Mouse (Mus musculus) MEL (cell line): Measurements from ENCODE around the gene Ankrd1. TPM values are rescaled to one million over a fixed set of nuclear protein-coding genes. Genes with fewer than 3 reads are reported as not detected.

Experiments
- DNase-seq: peaks from one replicate; pipeline ENCODE4 v3.0.0; 2011; ENCODE audit warnings: low read depth, low spot score
- H3K27ac ChIP-seq: 2 replicates; pipeline ENCODE4 v1.5.1; 2012; ENCODE audit warnings: low read depth, mild to moderate bottlenecking, control low read depth, low read length, moderate library complexity; ENCODE audit not compliant: control insufficient read depth
- H3K27me3 ChIP-seq, 2 experiments: fragments of 150-350 bp in 1 of 2; sonication (generic) in 1 of 2; 2 replicates each; pipeline ENCODE4 v1.6.1; 2012; ENCODE audit warnings: low read length in 2 of 2, mild to moderate bottlenecking in 2 of 2, improper control_type of control experiment in 1 of 2, moderate library complexity in 1 of 2; ENCODE audit not compliant: insufficient read depth in 2 of 2, control insufficient read depth in 1 of 2
- H3K36me3 ChIP-seq, 2 experiments: 2 replicates each; pipeline ENCODE4 v1.6.1; 2012 to 2014; ENCODE audit warnings: low read length in 2 of 2, improper control_type of control experiment in 1 of 2, inconsistent platforms in 1 of 2, mild to moderate bottlenecking in 1 of 2; ENCODE audit not compliant: insufficient read depth in 2 of 2, control insufficient read depth in 1 of 2
- H3K4me1 ChIP-seq, 2 experiments: fragments of 150-350 bp in 1 of 2; sonication (generic) in 1 of 2; 2 replicates each; pipeline ENCODE4 v1.6.1; 2012; ENCODE audit warnings: low read length in 2 of 2, improper control_type of control experiment in 1 of 2, mild to moderate bottlenecking in 1 of 2; ENCODE audit not compliant: insufficient read depth in 2 of 2, control insufficient read depth in 1 of 2
- H3K4me3 ChIP-seq, 2 experiments: fragments of 150-350 bp in 1 of 2; sonication (generic) in 1 of 2; 2 replicates each; pipeline ENCODE4 v1.5.1; 2012; ENCODE audit warnings: low read depth in 2 of 2, low read length in 2 of 2, mild to moderate bottlenecking in 2 of 2, moderate library complexity in 2 of 2, control low read depth in 1 of 2, improper control_type of control experiment in 1 of 2; ENCODE audit not compliant: control insufficient read depth in 1 of 2, insufficient read depth in 1 of 2
- H3K79me2 ChIP-seq: 2 replicates; pipeline ENCODE4 v1.6.1; 2012; ENCODE audit warnings: mild to moderate bottlenecking, low read length, moderate library complexity; ENCODE audit not compliant: control insufficient read depth, poor library complexity, insufficient read depth
- H3K9ac ChIP-seq: 2 replicates; pipeline ENCODE4 v1.6.1; 2012; ENCODE audit warnings: low read depth, mild to moderate bottlenecking, control low read depth, low read length, moderate library complexity; ENCODE audit not compliant: control insufficient read depth, poor library complexity, severe bottlenecking
- H3K9me3 ChIP-seq: fragments of 150-350 bp; sonication (generic); replicated peaks from 2 replicates; pipeline ENCODE4 v1.6.1; 2012; ENCODE audit warnings: mild to moderate bottlenecking, low read length, improper control_type of control experiment, moderate library complexity; ENCODE audit not compliant: insufficient read depth
- CHD1 ChIP-seq: IDR thresholded peaks from 2 replicates; pipeline ENCODE4 v1.6.1; 2012; ENCODE audit warnings: low read depth, mild to moderate bottlenecking, inconsistent platforms, low read length, improper control_type of control experiment
- CTCF ChIP-seq, 3 experiments: IDR thresholded peaks in 2 of 3; conservative IDR thresholded peaks in 1 of 3; 2 replicates each; pipeline ENCODE4 v1.5.1; 2011 to 2012; ENCODE audit warnings: low read length in 3 of 3, low read depth in 2 of 3, mild to moderate bottlenecking in 2 of 3, improper control_type of control experiment in 1 of 3, inconsistent platforms in 1 of 3, mixed read lengths in 1 of 3, moderate library complexity in 1 of 3; ENCODE audit not compliant: control insufficient read depth in 1 of 3, insufficient read depth in 1 of 3, poor library complexity in 1 of 3, severe bottlenecking in 1 of 3
- E2F4 ChIP-seq: IDR thresholded peaks from 2 replicates; pipeline ENCODE4 v1.6.1; 2011; ENCODE audit warnings: low read depth, low read length, improper control_type of control experiment, borderline replicate concordance
- EP300 ChIP-seq, 2 experiments: IDR thresholded peaks; 2 replicates each; pipeline ENCODE4 v1.6.1; 2011; ENCODE audit warnings: improper control_type of control experiment in 2 of 2, low read length in 2 of 2, low read depth in 1 of 2, mild to moderate bottlenecking in 1 of 2
- GABPA ChIP-seq: IDR thresholded peaks from 2 replicates; pipeline ENCODE4 v1.6.1; 2012; ENCODE audit warnings: low read depth, mild to moderate bottlenecking, inconsistent platforms, low read length, improper control_type of control experiment, moderate library complexity
- HCFC1 ChIP-seq: IDR thresholded peaks from 2 replicates; pipeline ENCODE4 v1.6.1; 2012; ENCODE audit warnings: low read depth, mild to moderate bottlenecking, inconsistent platforms, low read length, improper control_type of control experiment, moderate library complexity
- JUND ChIP-seq: IDR thresholded peaks from 2 replicates; pipeline ENCODE4 v1.6.1; 2011; ENCODE audit warnings: low read depth, mild to moderate bottlenecking, improper control_type of control experiment, low read length
- KAT2A ChIP-seq: conservative IDR thresholded peaks from 2 replicates; pipeline ENCODE4 v1.6.1; 2012; ENCODE audit warnings: low read depth, low read length, improper control_type of control experiment, inconsistent platforms
- MYB ChIP-seq: IDR thresholded peaks from 2 replicates; pipeline ENCODE4 v1.6.1; 2011; ENCODE audit warnings: mild to moderate bottlenecking, low read depth, low read length, improper control_type of control experiment
- MYC ChIP-seq: IDR thresholded peaks from 2 replicates; pipeline ENCODE4 v1.6.1; 2011; ENCODE audit warnings: low read depth, mild to moderate bottlenecking, low read length, improper control_type of control experiment, moderate library complexity
- NRF1 ChIP-seq: IDR thresholded peaks from 2 replicates; pipeline ENCODE4 v1.6.1; 2014; ENCODE audit warnings: low read depth, mild to moderate bottlenecking, inconsistent platforms, low read length, improper control_type of control experiment, moderate library complexity; ENCODE audit not compliant: poor library complexity, insufficient read depth, severe bottlenecking
- SMC3 ChIP-seq: IDR thresholded peaks from 2 replicates; pipeline ENCODE4 v1.6.1; 2011; ENCODE audit warnings: low read depth, low read length, improper control_type of control experiment
- TAL1 ChIP-seq: IDR thresholded peaks from 2 replicates; pipeline ENCODE4 v1.6.1; 2012; ENCODE audit warnings: mild to moderate bottlenecking, inconsistent platforms, low read length, moderate library complexity, mixed read lengths
- TCF12 ChIP-seq: IDR thresholded peaks from 2 replicates; pipeline ENCODE4 v1.6.1; 2014; ENCODE audit warnings: low read depth, mild to moderate bottlenecking, inconsistent platforms, low read length, improper control_type of control experiment, moderate library complexity
- ZKSCAN1 ChIP-seq: IDR thresholded peaks from 2 replicates; pipeline ENCODE4 v1.6.1; 2012; ENCODE audit warnings: low read depth, mild to moderate bottlenecking, inconsistent platforms, low read length, improper control_type of control experiment, moderate library complexity
- ZMIZ1 ChIP-seq: IDR thresholded peaks from 2 replicates; pipeline ENCODE4 v1.6.1; 2012; ENCODE audit warnings: low read depth, mild to moderate bottlenecking, inconsistent platforms, low read length, improper control_type of control experiment, moderate library complexity
- ZNF384 ChIP-seq: IDR thresholded peaks from 2 replicates; pipeline ENCODE4 v1.6.1; 2012; ENCODE audit warnings: low read depth, mild to moderate bottlenecking, inconsistent platforms, low read length, improper control_type of control experiment
- polyA plus RNA-seq, 2 experiments: library from polyadenylated mRNA; stranded (reverse) in 1 of 2; unstranded in 1 of 2; fragments of >175 nt in 1 of 2; fragments of >200 nt in 1 of 2; gene quantifications; 2 replicates each; pipeline versions ENCODE4 v1.2.1 to v1.2.4; 2012; ENCODE audit warnings: low replicate concordance in 2 of 2, low read depth in 1 of 2; ENCODE audit not compliant: insufficient read length in 2 of 2, insufficient read depth in 1 of 2, missing spikeins in 1 of 2
- total RNA-seq: library from RNA; depleted of rRNA; stranded (reverse); fragments of 300-350 nt; gene quantifications from 2 replicates; pipeline ENCODE4 v1.2.3, GENCODE M21; 2012

Gene Ankrd1
- total and polyA plus RNA-seq, 3 experiments, result not detected

DNA sequence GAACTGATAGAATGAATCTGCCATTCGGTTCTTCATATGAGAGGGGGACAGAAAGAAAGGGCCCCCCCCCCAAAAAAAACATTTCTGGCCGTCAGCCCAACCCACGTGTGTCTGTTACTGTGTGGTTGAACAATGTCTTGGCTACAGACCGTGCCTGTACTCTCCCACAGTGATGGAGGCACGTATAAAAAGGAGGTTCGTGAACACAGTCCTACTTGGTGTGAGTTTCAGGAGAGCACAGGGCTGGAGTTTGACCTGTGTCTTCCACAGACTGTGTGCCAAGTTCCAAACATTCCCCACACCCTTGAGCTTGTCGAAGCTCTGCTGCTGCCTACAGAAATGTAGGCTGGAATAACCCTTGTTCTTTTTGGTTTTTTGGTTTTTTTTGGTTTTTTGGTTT lies 9.4 kb downstream of the Ankrd1 start:
- H3K27me3 ChIP-seq, result 0 out of 4 replicates have a peak, but pooled peaks cover 0 to 1% of the 10 kb centered on the region in 2 experiments
- no peaks in the 10 kb centered on the region for H3K9me3 ChIP-seq
- no peaks in the 10 kb centered on the region for H3K36me3 ChIP-seq
- no peak overlapping the region for H3K9ac ChIP-seq
- no peak for DNase-seq
- H3K4me3 ChIP-seq, result no peak overlapping the region
- no peaks in the 10 kb centered on the region for H3K4me1 ChIP-seq
- H3K27ac ChIP-seq, result no peak overlapping the region
- TF ChIP-seq E2F4 (no peak), EP300 (IDR thresholded peaks at IDR 0.05; ENCODE audit: low read depth in 1 of 2, low read length in 2 of 2) (no peak), ZMIZ1 (no peak), HCFC1 (no peak), CHD1 (no peak), TAL1 (no peak), KAT2A (no peak), TCF12 (no peak), SMC3 (no peak), NRF1 (no peak)
- H3K79me2 ChIP-seq, result no peaks in the 10 kb centered on the region

GRCm38 (mm10) chr19:36109318-36109944 lies 10.5 kb downstream of the Ankrd1 start:
- no peak for DNase-seq
- no peaks in the 10 kb centered on the region for H3K9me3 ChIP-seq
- no peaks in the 10 kb centered on the region for H3K27me3 ChIP-seq
- H3K27ac ChIP-seq, result no peak overlapping the region
- H3K4me3 ChIP-seq, result no peak overlapping the region
- H3K4me1 ChIP-seq, result no peaks in the 10 kb centered on the region
- no peak for TF ChIP-seq CTCF (IDR thresholded peaks at IDR 0.05 in 2 of 3, conservative IDR thresholded peaks at IDR 0.05 in 1 of 3; ENCODE audit: control insufficient read depth in 1 of 3, insufficient read depth in 1 of 3, low read depth in 2 of 3, low read length in 3 of 3, poor library complexity in 1 of 3, severe bottlenecking in 1 of 3)
- TF ChIP-seq MYC, result no peak
- no peak for TF ChIP-seq JUND
- TF ChIP-seq ZNF384, result no peak
- TF ChIP-seq NRF1, result no peak
- TF ChIP-seq MYB, result no peak
- no peak for TF ChIP-seq TCF12
- TF ChIP-seq HCFC1, result no peak
- TF ChIP-seq GABPA, result no peak
- no peak for TF ChIP-seq ZKSCAN1
- TF ChIP-seq EP300 (IDR thresholded peaks at IDR 0.05; ENCODE audit: low read depth in 1 of 2, low read length in 2 of 2), result no peak
- TF ChIP-seq, all 39 proteins: peak for 0
- H3K36me3 ChIP-seq, result peaks cover 0 to 2% of the 10 kb centered on the region in 2 experiments; a peak in 2 of 4 replicates
- H3K9ac ChIP-seq, result no peak overlapping the region
- H3K79me2 ChIP-seq, result no peaks in the 10 kb centered on the region
